Mouse (Mus musculus) ES-Bruce4 (cell line): ENCODE data around the gene Lpcat3. TPM values are rescaled to one million over a fixed set of nuclear protein-coding genes. Genes with fewer than 3 reads are reported as not detected.
"Not testable (repeated sequence)": the region's sequence is repeated elsewhere in the genome, so short reads cannot be mapped to it uniquely, and the experiment has no call there.

ENCODE experiments used
- H3K27ac ChIP-seq: 2 replicates; pipeline ENCODE4 v1.5.1; 2012; ENCODE audit warnings: low read length, inconsistent platforms; ENCODE audit not compliant: insufficient read depth
- H3K27me3 ChIP-seq: 2 replicates; pipeline ENCODE4 v1.6.1; 2012; ENCODE audit warnings: mild to moderate bottlenecking, low read length, inconsistent platforms; ENCODE audit not compliant: control insufficient read depth, poor library complexity, insufficient read depth, severe bottlenecking
- H3K36me3 ChIP-seq: 2 replicates; pipeline ENCODE4 v1.6.1; 2012; ENCODE audit warnings: inconsistent platforms, mild to moderate bottlenecking, low read length, moderate library complexity; ENCODE audit not compliant: control insufficient read depth, poor library complexity, insufficient read depth, severe bottlenecking
- H3K4me1 ChIP-seq: one replicate; pipeline ENCODE4 v1.8.1; 2011; ENCODE audit warnings: low read length; ENCODE audit not compliant: control insufficient read depth, insufficient read depth
- H3K4me3 ChIP-seq: 2 replicates; pipeline ENCODE4 v1.5.1; 2011; ENCODE audit warnings: low read depth, mild to moderate bottlenecking, low read length
- H3K9ac ChIP-seq: 2 replicates; pipeline ENCODE4 v1.6.1; 2012; ENCODE audit warnings: low read depth, mild to moderate bottlenecking, inconsistent platforms; ENCODE audit not compliant: poor library complexity, severe bottlenecking
- H3K9me3 ChIP-seq: replicated peaks from 2 replicates; pipeline ENCODE4 v1.6.1; 2012; ENCODE audit warnings: mild to moderate bottlenecking, low read length, inconsistent platforms; ENCODE audit not compliant: control insufficient read depth, poor library complexity, insufficient read depth, severe bottlenecking
- CTCF ChIP-seq: IDR thresholded peaks from one replicate; pipeline ENCODE4 v1.8.1; 2011; ENCODE audit warnings: low read depth, low read length
- EP300 ChIP-seq: IDR thresholded peaks from 2 replicates; pipeline ENCODE4 v1.6.1; 2011; ENCODE audit warnings: low read depth, low read length; ENCODE audit not compliant: insufficient read depth
- POLR2A ChIP-seq: IDR thresholded peaks from one replicate; pipeline ENCODE4 v1.8.1; 2011; ENCODE audit warnings: low read length; ENCODE audit not compliant: insufficient read depth
- polyA plus RNA-seq: library from polyadenylated mRNA; stranded (reverse); fragments of >200 nt; gene quantifications from 2 replicates; pipeline ENCODE4 v1.2.4, GENCODE M21; 2011; ENCODE audit warnings: low read depth; ENCODE audit not compliant: missing spikeins, insufficient read depth, insufficient read length

Lpcat3 gene
- polyA plus RNA-seq, 1 experiment: 69.3 TPM

GRCm38 (mm10) chr6:124672100-124672499 lies 9.3 kb downstream of the Lpcat3 start:
- Histone ChIP-seq H3K4me1 (peaks cover 5% of the 10 kb centered on the region), H3K9ac (no peak overlapping the region), H3K27me3 (no peaks in the 10 kb centered on the region), H3K27ac (no peak overlapping the region), H3K4me3 (no peak overlapping the region), H3K36me3 (no peaks in the 10 kb centered on the region; the same call in 1 of the 2 replicates), H3K9me3 (no peaks in the 10 kb centered on the region)
- TF ChIP-seq POLR2A (no peak), EP300 (no peak), CTCF (no peak)

- H3K4me1 ChIP-seq: peaks cover 7% of the 10 kb centered on the region
- no peak overlapping the region for H3K9ac ChIP-seq
- no peaks in the 10 kb centered on the region for H3K27me3 ChIP-seq
- no peaks in the 10 kb centered on the region; the same call in 1 of the 2 replicates for H3K36me3 ChIP-seq
- no peak overlapping the region for H3K4me3 ChIP-seq
- H3K9me3 ChIP-seq: no peaks in the 10 kb centered on the region
- H3K27ac ChIP-seq: no peak overlapping the region
- TF ChIP-seq CTCF (no peak), EP300 (no peak), POLR2A (no peak)
Observed at GRCm38 (mm10) chr6:124673619-124674018, 10.8 kb downstream of the Lpcat3 start.

- no peaks in the 10 kb centered on the region; the same call in 1 of the 2 replicates for H3K36me3 ChIP-seq
- H3K9ac ChIP-seq: no peak overlapping the region
- H3K27me3 ChIP-seq: no peaks in the 10 kb centered on the region
- no peaks in the 10 kb centered on the region for H3K9me3 ChIP-seq
- peaks cover 7% of the 10 kb centered on the region for H3K4me1 ChIP-seq
- TF ChIP-seq EP300 (no peak), POLR2A (no peak), CTCF (no peak)
- H3K27ac ChIP-seq: no peak overlapping the region
- H3K4me3 ChIP-seq: no peak overlapping the region
Observed at GRCm38 (mm10) chr6:124674591-124674990, 11.8 kb downstream of the Lpcat3 start.

GRCm38 (mm10) chr6:124676171-124676570 lies 13.3 kb downstream of the Lpcat3 start:
- Histone ChIP-seq H3K9me3 (no peaks in the 10 kb centered on the region), H3K4me3 (no peak overlapping the region), H3K27me3 (no peaks in the 10 kb centered on the region), H3K4me1 (peaks cover 7% of the 10 kb centered on the region), H3K36me3 (no peaks in the 10 kb centered on the region; the same call in 1 of the 2 replicates), H3K27ac (no peak overlapping the region), H3K9ac (no peak overlapping the region)
- TF ChIP-seq CTCF (no peak), POLR2A (no peak), EP300 (no peak)

DNA sequence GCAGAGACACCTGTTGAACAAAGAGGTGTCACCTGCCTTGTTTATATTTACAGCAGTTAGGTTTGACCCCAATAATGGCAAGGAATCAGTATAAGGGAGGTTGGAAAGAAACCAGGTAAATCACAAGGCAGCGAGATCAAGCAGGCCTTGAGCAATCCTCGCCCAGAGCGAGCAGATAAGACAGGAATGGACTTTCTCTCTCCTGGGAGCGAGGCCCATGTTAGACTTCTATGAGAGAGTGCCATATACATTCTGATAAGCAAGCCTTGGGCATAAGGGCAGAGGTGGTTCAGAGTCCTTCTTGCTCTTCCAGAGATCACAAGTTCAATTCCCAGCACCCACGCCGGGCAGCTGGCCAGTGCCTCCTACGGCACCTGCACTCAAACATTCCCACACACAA lies 15.9 kb downstream of the Lpcat3 start:
- no peak overlapping the region for H3K4me3 ChIP-seq
- H3K27ac ChIP-seq: no peak overlapping the region
- no peaks in the 10 kb centered on the region; the same call in 1 of the 2 replicates for H3K36me3 ChIP-seq
- TF ChIP-seq CTCF: no peak
- TF ChIP-seq EP300: no peak
- no peak for TF ChIP-seq POLR2A
- peaks cover 7% of the 10 kb centered on the region for H3K4me1 ChIP-seq
- no peak overlapping the region for H3K9ac ChIP-seq
- no peaks in the 10 kb centered on the region for H3K27me3 ChIP-seq
- no peaks in the 10 kb centered on the region for H3K9me3 ChIP-seq

- Histone ChIP-seq H3K9ac (no peak overlapping the region), H3K36me3 (no peaks in the 10 kb centered on the region; the same call in 1 of the 2 replicates), H3K27me3 (no peaks in the 10 kb centered on the region), H3K27ac (no peak overlapping the region), H3K9me3 (no peaks in the 10 kb centered on the region), H3K4me3 (no peak overlapping the region), H3K4me1 (peaks cover 6% of the 10 kb centered on the region)
- TF ChIP-seq CTCF (no peak), EP300 (no peak), POLR2A (no peak)
Observed at GRCm38 (mm10) chr6:124679486-124679885, 16.7 kb downstream of the Lpcat3 start.

GRCm38 (mm10) chr6:124682291-124682690 lies 19.5 kb downstream of the Lpcat3 start:
- H3K27me3 ChIP-seq, H3K9me3 ChIP-seq, H3K9ac ChIP-seq, H3K4me1 ChIP-seq, H3K27ac ChIP-seq, H3K36me3 ChIP-seq, H3K4me3 ChIP-seq: not testable (repeated sequence)
